Mouse (Mus musculus) left cerebral cortex, postnatal 25 days (tissue): ENCODE measurements around the gene Cacna1i. TPM values are rescaled to one million over a fixed set of nuclear protein-coding genes. Genes with fewer than 3 reads are reported as not detected.
A peak's percentile ranks its signal among the peaks of the same experiment; 100 is the strongest.

Source experiments
- DNase-seq, 2 experiments: peaks; one replicate each; pipeline ENCODE4 v3.0.0; 2022; ENCODE audit warnings: low spot score in 2 of 2, mixed read lengths in 1 of 2
- intact Hi-C: fragments of 180-260 bp; cut with DNase I; formaldehyde crosslinking; loops from one replicate; pipeline ENCODE4 v1.15.1; 2025
- total RNA-seq, 2 experiments: library from RNA; stranded (reverse); gene quantifications; 2 replicates each; pipeline ENCODE4 v1.2.3; 2021

Gene Cacna1i
- total RNA-seq = 10 to 100 TPM; 77.1 to 79.3 TPM

DNA sequence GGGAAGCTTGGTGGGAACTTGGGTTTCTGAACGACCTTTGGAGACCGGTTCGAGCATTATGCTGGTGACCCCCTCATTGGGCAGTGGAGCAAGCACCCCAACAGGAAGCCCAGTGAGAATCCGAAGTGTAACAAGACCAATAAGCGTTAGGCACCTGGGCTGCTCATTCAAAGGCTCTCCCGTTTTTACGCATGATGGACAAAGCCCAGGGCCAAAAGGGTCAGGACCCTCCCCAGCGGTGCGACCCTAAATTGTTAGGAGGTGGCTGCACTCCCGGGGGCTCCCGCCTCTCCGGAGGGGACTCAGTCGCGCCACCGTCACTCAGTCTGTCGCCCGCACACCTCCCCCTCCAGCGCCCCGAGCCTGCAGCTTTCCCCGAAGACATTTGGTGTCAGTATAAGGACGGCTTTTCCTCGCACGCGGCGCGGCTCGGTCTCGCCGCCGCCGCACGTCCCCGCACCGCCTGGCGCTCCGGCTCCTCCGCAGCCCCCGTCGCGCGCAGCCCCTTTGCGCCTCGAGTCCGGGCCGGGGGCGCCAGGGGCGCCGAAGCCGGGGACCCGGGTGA lies at the start of gene Cacna1i:
TSS of gene Cacna1i (plus strand) at position 388 of the 565 bp plus-strand sequence.
- DNase-seq = peak; percentile 65 to 76
- intact Hi-C loops = loop anchor here (5.0 kb wide), 3 partner anchors 245 to 405 kb away; no protein-coding TSS in a partner anchor

GRCm38 (mm10) chr15:80248135-80248534 lies 38.9 kb upstream of the Cacna1i start:
- intact Hi-C loops = no loop called here

DNA sequence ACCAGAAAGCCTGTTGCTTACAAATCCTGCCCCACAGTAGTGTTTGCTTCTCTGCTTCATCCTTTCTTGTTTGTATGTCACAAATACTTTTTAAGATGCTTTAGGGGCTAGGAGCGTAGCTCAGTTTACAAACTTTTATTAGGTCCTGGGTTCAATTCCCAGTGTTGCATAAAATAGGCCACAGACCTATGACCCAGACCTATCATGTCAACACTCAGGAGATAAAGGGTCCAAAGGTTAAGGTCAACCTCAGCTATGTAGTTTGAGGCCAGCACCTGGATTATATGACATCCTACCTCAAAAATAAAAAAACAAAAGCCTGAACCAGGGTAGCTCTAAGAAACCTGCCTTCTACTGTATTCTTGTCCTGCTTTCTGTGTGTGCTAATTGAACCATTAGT lies 38.4 kb upstream of the Cacna1i start:
- intact Hi-C loops = no loop called here
- no peak for DNase-seq

More at GRCm38 (mm10) chr15:80248135-80248534, 38.9 kb upstream of the Cacna1i start:
- no peak for DNase-seq

DNA sequence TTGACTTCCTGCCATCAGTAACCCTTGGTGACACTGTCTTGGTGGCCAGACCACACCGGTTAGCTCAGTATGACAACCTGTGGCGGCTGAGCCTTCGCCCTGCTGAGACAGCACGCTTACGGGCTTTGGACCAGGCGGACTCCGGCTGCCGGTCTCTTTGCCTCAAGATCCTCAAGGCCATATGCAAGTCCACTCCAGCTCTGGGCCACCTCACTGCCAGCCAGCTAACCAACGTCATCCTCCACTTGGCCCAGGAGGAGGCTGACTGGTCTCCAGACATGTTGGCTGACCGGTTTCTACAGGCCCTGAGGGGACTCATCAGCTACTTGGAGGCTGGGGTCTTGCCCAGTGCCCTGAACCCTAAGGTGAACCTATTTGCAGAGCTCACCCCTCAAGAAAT lies 37.4 kb upstream of the Cacna1i start:
- DNase-seq = no peak
- intact Hi-C loops = no loop called here

GRCm38 (mm10) chr15:80250586-80250985 lies 36.5 kb upstream of the Cacna1i start:
- DNase-seq = no peak
- intact Hi-C loops = no loop called here

- intact Hi-C loops = no loop called here
- no peak for DNase-seq
Measured at GRCm38 (mm10) chr15:80253530-80253929, 33.5 kb upstream of the Cacna1i start.

DNA sequence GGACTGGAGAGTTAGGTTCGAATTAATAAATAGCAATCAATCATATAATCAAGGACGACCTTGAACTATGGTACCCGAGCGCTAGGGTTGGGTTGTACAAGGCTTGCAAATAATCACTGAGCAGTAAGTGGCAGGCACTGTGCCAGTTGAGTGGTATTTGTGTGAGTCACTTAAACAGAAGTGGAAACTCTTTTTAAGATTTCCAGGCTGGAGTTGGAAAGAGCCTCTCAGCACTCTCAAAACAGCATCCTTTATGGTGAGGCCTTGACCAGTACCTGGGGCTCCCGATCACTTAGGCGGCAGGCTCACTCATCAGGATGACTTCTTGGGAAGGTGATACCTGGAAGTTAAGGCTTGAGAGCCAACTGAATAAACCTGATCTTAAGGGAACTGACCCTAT lies 32.8 kb upstream of the Cacna1i start:
- intact Hi-C loops = loop anchor here (2.0 kb wide), 1 partner anchor 19 kb away; the partner anchor contains the start of genes AC140267.1 and Mief1
- peak in 1 of 2 experiments; percentile 56 for DNase-seq

GRCm38 (mm10) chr15:80254847-80255645 lies 32.0 kb upstream of the Cacna1i start, which contains the start of gene Atf4:
Gene Atf4, plus strand, starts transcription at chr15:80255184.
- intact Hi-C loops = loop anchor here (2.0 kb wide), 1 partner anchor 20 kb away; the partner anchor contains the start of genes AC140267.1 and Mief1
- peak; percentile 98 to 100 for DNase-seq

DNA sequence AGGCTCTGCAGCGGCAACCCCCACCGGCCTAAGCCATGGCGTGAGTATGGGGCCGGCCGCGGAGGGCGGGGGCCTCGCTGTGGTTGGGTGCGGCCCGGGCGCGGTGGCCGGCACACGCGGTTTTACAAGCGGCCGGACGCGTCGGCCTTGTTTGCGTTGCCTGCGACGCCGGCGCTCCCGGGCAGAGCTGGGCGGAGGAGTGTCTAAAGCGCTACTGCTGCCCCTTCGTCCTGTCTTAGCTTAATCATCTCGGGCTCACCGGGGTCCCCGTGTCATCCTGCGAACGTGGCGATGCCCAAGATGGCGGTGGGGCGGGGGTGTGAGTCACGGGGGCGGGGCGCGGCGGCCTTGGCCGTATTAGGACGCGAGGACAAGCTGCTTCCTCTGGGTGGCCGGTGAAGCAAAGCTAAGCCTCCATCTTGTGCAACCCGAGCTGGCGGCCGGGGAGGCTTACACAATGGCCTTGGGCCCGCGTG lies 31.4 kb upstream of the Cacna1i start:
- DNase-seq = peak; percentile 61 to 64
- intact Hi-C loops = loop anchor here (2.0 kb wide), 1 partner anchor 21 kb away; the partner anchor contains the start of genes AC140267.1 and Mief1

GRCm38 (mm10) chr15:80256242-80256641 lies 30.8 kb upstream of the Cacna1i start:
- intact Hi-C loops = no loop called here
- no peak for DNase-seq

GRCm38 (mm10) chr15:80256656-80257601 lies 30.1 kb upstream of the Cacna1i start:
- intact Hi-C loops = no loop called here
- no peak for DNase-seq

DNA sequence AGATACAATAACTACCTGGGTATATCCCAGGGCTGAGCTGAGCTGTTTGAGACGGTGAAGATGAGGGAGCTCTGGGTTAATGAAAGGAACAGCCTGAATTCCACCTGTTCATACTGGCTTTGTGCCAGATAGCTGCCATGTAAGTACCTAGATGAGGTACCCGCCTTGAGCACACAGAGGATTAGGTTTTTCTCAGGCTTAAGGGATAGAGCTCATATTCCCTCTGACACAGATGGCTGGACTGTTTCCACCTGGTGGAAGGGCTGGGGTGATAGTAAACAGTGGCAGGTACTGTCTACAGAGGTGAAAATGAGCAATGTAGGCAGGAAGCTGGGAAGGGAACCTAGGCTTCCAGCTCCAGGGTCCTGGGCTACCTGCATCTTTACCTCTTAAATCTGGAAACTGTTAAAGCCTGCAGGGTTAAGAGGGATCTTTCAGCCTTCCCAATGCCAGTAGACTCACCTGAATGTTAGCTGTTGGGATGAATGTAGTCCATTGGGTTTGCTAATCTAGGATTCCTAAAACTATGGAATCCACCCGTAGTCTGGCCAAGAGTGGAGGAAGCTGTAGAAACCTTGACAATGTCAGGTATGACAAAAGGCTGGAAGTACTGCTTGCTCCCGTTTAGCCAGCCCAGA lies 29.3 kb upstream of the Cacna1i start:
- intact Hi-C loops = no loop called here
- no peak for DNase-seq

- DNase-seq = peak in 1 of 2 experiments; percentile 38
- intact Hi-C loops = no loop called here
Measured at GRCm38 (mm10) chr15:80258240-80259170, 28.5 kb upstream of the Cacna1i start.

DNA sequence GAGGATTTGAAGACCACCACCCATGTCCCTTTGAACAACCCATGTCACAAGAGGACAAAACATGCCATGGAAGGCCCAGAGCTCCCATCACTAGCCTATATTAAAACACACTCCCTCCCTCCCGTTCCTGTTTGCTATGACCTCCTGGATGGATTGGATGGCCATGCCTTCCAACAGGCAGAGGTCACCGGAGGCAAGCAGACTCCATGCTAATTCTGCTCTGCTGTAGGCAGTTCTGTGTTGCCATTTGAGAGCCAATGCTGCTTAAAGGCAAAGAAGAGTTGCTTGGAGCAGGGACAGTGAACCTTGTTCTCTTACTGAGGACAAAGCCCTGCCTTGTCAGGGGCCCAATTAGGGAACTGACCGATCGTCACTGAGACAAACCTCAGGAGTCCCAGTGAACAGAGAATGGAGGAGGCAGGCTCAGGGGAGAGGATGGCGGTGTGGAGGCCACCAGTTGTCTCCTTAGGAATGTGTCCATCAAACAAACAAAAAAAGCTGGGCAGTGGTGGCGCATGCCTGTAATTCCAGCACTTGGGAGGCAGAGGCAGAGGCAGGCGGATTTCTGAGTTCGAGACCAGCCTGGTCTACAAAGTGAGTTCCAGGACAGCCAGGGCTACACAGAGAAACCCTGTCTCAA lies 27.5 kb upstream of the Cacna1i start:
- intact Hi-C loops = loop anchor here (5.0 kb wide), 1 partner anchor 32 kb away; no protein-coding TSS in a partner anchor
- no peak for DNase-seq

- DNase-seq = peak; percentile 82 to 85
- intact Hi-C loops = loop anchor here (5.0 kb wide), 1 partner anchor 33 kb away; no protein-coding TSS in a partner anchor
Measured at GRCm38 (mm10) chr15:80260677-80261076, 26.4 kb upstream of the Cacna1i start.

GRCm38 (mm10) chr15:80261100-80261499 lies 25.9 kb upstream of the Cacna1i start:
- intact Hi-C loops = loop anchor here (5.0 kb wide), 1 partner anchor 34 kb away; no protein-coding TSS in a partner anchor
- no peak for DNase-seq
